ENCODE assay signal across 16 mouse cellular contexts in genomic region chr10:67420761-67421160, GRCm38 (mm10).
"Had no signal": no experiment of that assay in that cellular context is flagged by ENCODE, and none has a peak within 500 bp of the region (broad histone marks: within the 10 kb centered on the region; RNA-seq: fewer than 3 reads in every experiment).

No protein-coding gene starts in this region.

- H3K36me3 ChIP-seq: neural tube, embryonic 12.5 days; neural tube, embryonic 13.5 days; neural tube, embryonic 15.5 days; stomach, embryonic 15.5 days had no signal

- H3K27ac ChIP-seq: neural tube, embryonic 12.5 days; neural tube, embryonic 13.5 days; neural tube, embryonic 15.5 days; stomach, embryonic 15.5 days; stomach, postnatal 0 days had no signal

- H3K27me3 ChIP-seq: neural tube, embryonic 12.5 days; neural tube, embryonic 13.5 days; neural tube, embryonic 15.5 days; stomach, embryonic 15.5 days had no signal

- H3K4me3 ChIP-seq: neural tube, embryonic 12.5 days; neural tube, embryonic 13.5 days; neural tube, embryonic 15.5 days; stomach, embryonic 15.5 days had no signal

- DNase-seq: retina, postnatal 1 day; right cerebral cortex, adult 18-20 months; right cerebral cortex, postnatal 14 days; right cerebral cortex, postnatal 4 days; spleen, adult 18-20 months; thymus, adult 18-20 months; thymus, adult 2 months; thymus, postnatal 14 days; thymus, postnatal 25 days; thymus, postnatal 36 days; thymus, postnatal 4 days had no signal

- H3K9me3 ChIP-seq: neural tube, embryonic 12.5 days; neural tube, embryonic 13.5 days; neural tube, embryonic 15.5 days; stomach, embryonic 15.5 days had no signal

- H3K4me1 ChIP-seq: neural tube, embryonic 12.5 days; neural tube, embryonic 13.5 days; neural tube, embryonic 15.5 days; stomach, embryonic 15.5 days had no signal

- H3K9ac ChIP-seq: neural tube, embryonic 12.5 days; neural tube, embryonic 13.5 days; neural tube, embryonic 15.5 days; stomach, embryonic 15.5 days had no signal
